Mouse (Mus musculus): ENCODE results near the gene Espn. TPM values are rescaled to one million over a fixed set of nuclear protein-coding genes. Genes with fewer than 3 reads are reported as not detected.

Espn gene
- polyA plus RNA-seq, 1 experiment from 2014 or later = 0.31 TPM

GRCm38 (mm10) chr4:152119396-152120292 is 32.5 kb downstream of the Espn start:
- Histone ChIP-seq H3K4me2 (peak overlapping the region; percentile 38; the same call in 1 of the 2 replicates), H3K27ac (replicated peaks) (no peak overlapping the region), H3K9ac (no peak overlapping the region), H3K9me3 (no peaks in the 10 kb centered on the region), H3K36me3 (no peaks in the 10 kb centered on the region), H3K4me1 (replicated peaks) (peaks cover 31% of the 10 kb centered on the region), H3K27me3 (peaks cover 98% of the 10 kb centered on the region), H3K4me3 (peak overlapping the region; percentile 11)
- 7% methylated on average over 39 of the region's 39 CpGs for WGBS
- ATAC-seq (ENCODE audit: low FRiP score, low read depth) = no peak

- H3K27ac ChIP-seq (replicated peaks) = no peak overlapping the region
- no peak overlapping the region for H3K9ac ChIP-seq
- peaks cover 31% of the 10 kb centered on the region for H3K4me1 ChIP-seq (replicated peaks)
- H3K4me2 ChIP-seq = no peak overlapping the region
- H3K9me3 ChIP-seq = no peaks in the 10 kb centered on the region
- peaks cover 5% of the 10 kb centered on the region; the same call in 1 of the 2 replicates for H3K36me3 ChIP-seq
- no peak overlapping the region for H3K4me3 ChIP-seq
- ATAC-seq (ENCODE audit: low FRiP score, low read depth) = no peak
- peaks cover 89% of the 10 kb centered on the region for H3K27me3 ChIP-seq
- WGBS = 69% methylated on average over 9 of the region's 9 CpGs
These were observed 34.6 kb downstream of the Espn start for GRCm38 (mm10) chr4:152117538-152117937.

DNA sequence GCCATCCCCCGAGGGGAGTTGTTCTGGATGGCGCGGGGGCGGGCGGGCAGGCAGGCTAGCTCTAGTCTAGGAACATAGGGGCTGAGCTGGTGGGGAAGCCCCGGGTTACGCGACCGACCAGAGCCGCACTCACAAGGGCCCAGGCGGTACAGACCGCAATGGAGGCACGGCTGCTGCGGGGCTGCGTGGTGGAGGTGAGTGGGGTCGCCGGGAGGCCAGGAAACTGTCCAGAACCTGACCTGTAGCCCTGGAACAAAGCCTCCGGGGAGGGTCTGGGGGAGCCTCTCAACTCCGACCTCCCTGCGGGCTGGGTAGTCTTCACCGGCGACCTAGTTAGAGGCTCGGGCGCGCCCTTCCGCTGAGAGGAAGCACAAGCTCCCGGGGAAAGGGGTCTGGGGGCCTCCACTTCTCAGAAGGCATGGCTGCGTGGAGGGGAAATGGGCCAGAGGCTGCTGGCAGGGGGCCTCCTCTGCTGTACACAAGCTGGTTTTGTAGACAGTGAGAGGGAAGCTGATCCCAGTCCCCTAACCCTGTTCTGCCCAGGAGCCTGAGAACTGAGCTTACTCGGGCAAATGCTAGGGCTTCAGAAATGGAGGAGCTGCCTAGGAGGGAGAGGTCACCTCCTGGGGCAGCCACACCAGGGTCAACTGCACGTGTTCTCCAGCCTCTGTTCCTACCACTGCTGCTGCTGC is 36.1 kb downstream of the Espn start, which contains the start of gene Tnfrsf25:
Tnfrsf25 (plus strand) TSS at position 14 of the 692 bp plus-strand sequence.
- WGBS = 3% methylated on average over 30 of the region's 30 CpGs
- peak within 1 kb of the TSS; percentile 13; the same call in 1 of the 2 replicates for H3K4me2 ChIP-seq
- no peak within 1 kb of the TSS for H3K4me3 ChIP-seq
- no peak within 1 kb of the TSS for H3K9ac ChIP-seq
- H3K4me1 ChIP-seq (replicated peaks) = peaks cover 29% of the 10 kb centered on the region
- no peak for ATAC-seq (ENCODE audit: low FRiP score, low read depth)
- H3K36me3 ChIP-seq = peaks cover 5% of the 10 kb centered on the region; the same call in 1 of the 2 replicates
- no peak within 1 kb of the TSS for H3K27ac ChIP-seq (replicated peaks)
- peaks cover 77% of the 10 kb centered on the region for H3K27me3 ChIP-seq
- H3K9me3 ChIP-seq = no peaks in the 10 kb centered on the region

DNA sequence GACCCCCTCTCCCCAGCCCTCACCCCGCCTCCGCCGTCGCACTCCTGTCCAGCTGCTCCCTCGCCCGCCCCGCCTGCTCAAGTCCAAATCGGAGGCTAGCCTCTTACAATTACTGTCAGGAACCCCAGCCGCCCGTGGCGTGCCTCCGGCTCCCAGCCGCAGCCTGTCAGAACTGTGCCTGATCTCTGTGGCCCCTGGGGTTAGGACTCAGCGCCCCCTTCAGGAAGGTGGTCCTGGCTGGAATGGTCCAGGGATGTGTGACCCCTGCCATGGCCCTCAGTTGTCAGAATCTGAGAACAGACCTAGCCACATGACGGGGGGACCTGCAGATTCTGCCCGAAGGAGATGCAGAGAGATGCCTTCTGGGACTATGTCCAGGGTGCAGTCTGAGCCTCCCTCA is 38.1 kb downstream of the Espn start:
- 61% methylated on average over 16 of the region's 16 CpGs for WGBS
- no peak for ATAC-seq (ENCODE audit: low FRiP score, low read depth)
- H3K4me1 ChIP-seq (replicated peaks) = peaks cover 12% of the 10 kb centered on the region
- no peak overlapping the region for H3K4me2 ChIP-seq
- H3K9ac ChIP-seq = no peak overlapping the region
- no peaks in the 10 kb centered on the region for H3K9me3 ChIP-seq
- H3K4me3 ChIP-seq = no peak overlapping the region
- H3K27me3 ChIP-seq = peaks cover 59% of the 10 kb centered on the region
- H3K27ac ChIP-seq (replicated peaks) = no peak overlapping the region
- peaks cover 8% of the 10 kb centered on the region for H3K36me3 ChIP-seq

DNA sequence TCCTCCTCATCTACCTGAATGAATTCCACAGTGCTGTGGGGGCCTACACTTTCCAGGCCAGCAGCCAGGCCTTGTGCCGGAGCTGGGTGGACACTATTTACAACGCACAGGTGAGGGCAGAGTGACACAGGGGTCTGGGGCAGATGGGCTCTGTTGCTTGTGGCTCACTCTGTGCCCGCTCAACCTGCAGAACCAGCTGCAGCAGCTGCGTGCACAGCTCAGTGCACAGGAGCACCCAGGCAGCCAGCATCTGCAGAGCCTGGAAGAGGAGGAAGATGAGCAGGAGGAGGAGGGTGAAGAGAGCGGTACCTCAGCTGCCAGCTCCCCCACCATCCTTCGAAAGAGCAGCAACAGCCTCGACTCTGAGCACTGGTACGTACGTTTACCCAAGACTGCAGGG is 39.8 kb downstream of the Espn start:
- 87% methylated on average over 9 of the region's 9 CpGs for WGBS

DNA sequence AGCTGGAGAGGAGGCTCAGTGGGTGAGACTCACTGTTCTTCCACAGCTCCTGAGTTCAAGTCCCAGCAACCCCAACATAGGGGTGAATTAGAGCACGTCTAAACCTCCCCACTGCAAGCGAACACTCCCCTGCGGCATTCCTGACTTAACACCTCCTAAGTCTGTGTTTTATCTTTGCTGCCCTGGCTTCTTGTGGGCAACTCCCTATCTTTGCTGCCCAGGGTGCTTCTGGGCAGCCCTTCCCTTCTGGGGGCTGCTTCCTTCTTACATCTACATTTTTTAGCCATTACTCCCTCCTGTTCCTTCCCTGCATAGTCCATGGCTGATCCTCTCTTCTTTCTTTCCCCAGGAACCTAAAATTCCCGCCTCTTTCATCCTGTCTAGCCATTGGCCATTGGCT is 41.5 kb downstream of the Espn start:
- peaks cover 25% of the 10 kb centered on the region for H3K4me1 ChIP-seq (replicated peaks)
- H3K4me3 ChIP-seq = no peak overlapping the region
- H3K27me3 ChIP-seq = peaks cover 25% of the 10 kb centered on the region
- no peak overlapping the region for H3K27ac ChIP-seq (replicated peaks)
- no peaks in the 10 kb centered on the region for H3K9me3 ChIP-seq
- ATAC-seq (ENCODE audit: low FRiP score, low read depth) = no peak
- WGBS = 94% methylated on average over 4 of the region's 4 CpGs
- H3K36me3 ChIP-seq = peaks cover 8% of the 10 kb centered on the region
- no peak overlapping the region for H3K9ac ChIP-seq
- H3K4me2 ChIP-seq = no peak overlapping the region

More for the DNA sequence above, 39.8 kb downstream of the Espn start:
- Histone ChIP-seq H3K4me1 (replicated peaks) (peaks cover 29% of the 10 kb centered on the region), H3K36me3 (peaks cover 8% of the 10 kb centered on the region), H3K9me3 (no peaks in the 10 kb centered on the region), H3K4me3 (no peak overlapping the region), H3K27ac (replicated peaks) (no peak overlapping the region), H3K4me2 (no peak overlapping the region), H3K9ac (no peak overlapping the region), H3K27me3 (peaks cover 41% of the 10 kb centered on the region)
- ATAC-seq (ENCODE audit: low FRiP score, low read depth) = no peak

DNA sequence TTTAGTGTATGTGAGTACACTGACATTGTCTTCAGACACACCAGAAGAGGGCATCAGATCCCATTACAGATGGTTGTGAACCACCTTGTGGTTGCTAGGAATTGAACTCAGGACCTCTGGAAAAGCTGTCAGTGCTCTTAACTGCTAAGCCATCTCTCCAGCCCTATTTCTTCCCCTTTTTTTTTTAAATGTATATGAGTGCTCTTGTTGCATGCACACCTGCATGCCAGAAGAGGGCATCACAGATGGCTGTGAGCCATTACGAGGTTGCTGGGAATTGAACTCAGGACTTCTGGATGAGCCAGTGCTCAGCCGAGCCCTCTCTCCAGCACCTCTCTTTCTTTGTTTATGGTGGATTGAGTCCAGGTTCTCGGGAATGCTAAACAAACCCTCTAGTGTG is 42.7 kb downstream of the Espn start:
- WGBS = 84% methylated on average over 3 of the region's 3 CpGs
- H3K4me2 ChIP-seq = no peak overlapping the region
- no peak overlapping the region for H3K4me3 ChIP-seq
- H3K4me1 ChIP-seq (replicated peaks) = peaks cover 22% of the 10 kb centered on the region
- H3K27me3 ChIP-seq = peaks cover 13% of the 10 kb centered on the region
- H3K9ac ChIP-seq = no peak overlapping the region
- no peak for ATAC-seq (ENCODE audit: low FRiP score, low read depth)
- H3K36me3 ChIP-seq = peaks cover 8% of the 10 kb centered on the region
- no peak overlapping the region for H3K27ac ChIP-seq (replicated peaks)
- H3K9me3 ChIP-seq = no peaks in the 10 kb centered on the region

GRCm38 (mm10) chr4:152108673-152109072 is 43.5 kb downstream of the Espn start:
- 74% methylated on average over 5 of the region's 5 CpGs for WGBS
- H3K36me3 ChIP-seq = peaks cover 4% of the 10 kb centered on the region
- peak; percentile 4; the same call in 1 of the 2 replicates for ATAC-seq (ENCODE audit: low FRiP score, low read depth)
- peak overlapping the region; percentile 78 for H3K4me2 ChIP-seq
- peaks cover 22% of the 10 kb centered on the region for H3K4me1 ChIP-seq (replicated peaks)
- no peaks in the 10 kb centered on the region for H3K9me3 ChIP-seq
- 0 out of 2 replicates have a peak overlapping the region, but pooled peaks have one; percentile 18 for H3K9ac ChIP-seq
- H3K27me3 ChIP-seq = peaks cover 5% of the 10 kb centered on the region; the same call in 1 of the 2 replicates
- peak overlapping the region; percentile 40 for H3K4me3 ChIP-seq
- H3K27ac ChIP-seq (replicated peaks) = 0 out of 2 replicates have a peak overlapping the region, but pooled peaks have one; percentile 76

- Histone ChIP-seq H3K4me3 (peak overlapping the region; percentile 40), H3K9me3 (no peaks in the 10 kb centered on the region), H3K9ac (peak overlapping the region; percentile 24; the same call in 1 of the 2 replicates), H3K36me3 (peaks cover 4% of the 10 kb centered on the region; the same call in 1 of the 2 replicates), H3K27ac (replicated peaks) (peak overlapping the region; percentile 76), H3K4me2 (peak overlapping the region; percentile 78), H3K4me1 (replicated peaks) (peaks cover 22% of the 10 kb centered on the region), H3K27me3 (0 out of 2 replicates have a peak, but pooled peaks cover 3% of the 10 kb centered on the region)
- 16% methylated on average over 30 of the region's 30 CpGs for WGBS
- ATAC-seq (ENCODE audit: low FRiP score, low read depth) = peak; percentile 92
These were observed 44.1 kb downstream of the Espn start for GRCm38 (mm10) chr4:152107971-152108509.

GRCm38 (mm10) chr4:152107493-152107892 is 44.7 kb downstream of the Espn start:
- 0 out of 2 replicates have a peak overlapping the region, but pooled peaks have one; percentile 24 for H3K9ac ChIP-seq
- peak overlapping the region; percentile 40 for H3K4me3 ChIP-seq
- peaks cover 22% of the 10 kb centered on the region for H3K4me1 ChIP-seq (replicated peaks)
- peak overlapping the region; percentile 76 for H3K27ac ChIP-seq (replicated peaks)
- peaks cover 4% of the 10 kb centered on the region; the same call in 1 of the 2 replicates for H3K36me3 ChIP-seq
- WGBS = 6% methylated on average over 24 of the region's 24 CpGs
- no peaks in the 10 kb centered on the region for H3K9me3 ChIP-seq
- H3K4me2 ChIP-seq = peak overlapping the region; percentile 78
- H3K27me3 ChIP-seq = 0 out of 2 replicates have a peak, but pooled peaks cover 3% of the 10 kb centered on the region
- ATAC-seq (ENCODE audit: low FRiP score, low read depth) = peak; percentile 59

DNA sequence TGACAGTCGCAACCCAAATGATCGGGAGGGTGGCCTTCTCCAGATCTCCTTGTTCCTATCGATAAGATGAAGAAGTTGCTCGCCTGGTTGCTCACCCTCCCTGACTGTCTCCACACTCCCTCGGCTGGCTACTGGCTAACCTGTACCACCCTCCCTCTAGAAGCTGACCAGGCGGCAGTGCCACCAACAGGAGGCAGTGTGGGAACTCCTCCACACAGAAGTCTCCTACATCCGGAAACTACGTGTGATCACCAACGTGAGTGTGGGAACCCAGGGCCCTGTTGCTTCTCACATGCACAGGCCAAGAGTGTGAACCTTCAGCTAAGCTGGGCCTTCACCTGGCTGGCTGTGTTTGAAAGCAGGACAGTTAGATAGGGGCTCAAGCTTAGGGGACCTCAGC is 45.4 kb downstream of the Espn start:
- H3K27me3 ChIP-seq = no peaks in the 10 kb centered on the region
- H3K9ac ChIP-seq = no peak overlapping the region
- no peak overlapping the region; the same call in 1 of the 2 replicates for H3K4me2 ChIP-seq
- H3K4me1 ChIP-seq (replicated peaks) = peaks cover 22% of the 10 kb centered on the region
- 60% methylated on average over 9 of the region's 9 CpGs for WGBS
- H3K27ac ChIP-seq (replicated peaks) = no peak overlapping the region
- ATAC-seq (ENCODE audit: low FRiP score, low read depth) = no peak
- no peak overlapping the region for H3K4me3 ChIP-seq
- peaks cover 4% of the 10 kb centered on the region; the same call in 1 of the 2 replicates for H3K36me3 ChIP-seq
- H3K9me3 ChIP-seq = no peaks in the 10 kb centered on the region
